Comparison of ENCODE assay signal across 21 mouse cellular contexts in genomic region chr9:112828602-112829001, GRCm38 (mm10).
DNase-seq lines count a peak whose midpoint lies in the region; ATAC-seq and TF ChIP-seq lines count a peak whose summit lies in the region.
"Had no signal": no experiment of that assay in that cellular context is flagged by ENCODE, and none has a peak within 500 bp of the region (broad histone marks: within the 10 kb centered on the region; RNA-seq: fewer than 3 reads in every experiment).

No protein-coding gene starts in this region.

- DNase-seq in left cerebral cortex, adult 2 months (ENCODE audit: extremely low spot score in 1 of 2, low spot score in 2 of 2): no peak
- DNase-seq in left cerebral cortex, postnatal 10 days (ENCODE audit: extremely low spot score in 1 of 2, low spot score in 2 of 2): no peak
- DNase-seq in Patski (ENCODE audit: low read depth, low spot score): no peak
- peak; percentile 58 for DNase-seq in adrenal gland, postnatal 14 days
- no peak for DNase-seq in cerebellum, adult 11-12 months
- DNase-seq: cerebellum, adult 8-10 months; gastrocnemius, postnatal 36 days; heart, postnatal 4 days; kidney, postnatal 36 days; left cerebral cortex, postnatal 4 days; lung, postnatal 4 days; thymus, adult 2 months; thymus, postnatal 4 days had no signal

- no peak overlapping the region for H3K4me3 ChIP-seq in left cerebral cortex, adult 2 months
- H3K4me3 ChIP-seq in myocyte: no peak overlapping the region
- no peak overlapping the region for H3K4me3 ChIP-seq in intestine, embryonic 16.5 days (ENCODE audit: low read length)
- H3K4me3 ChIP-seq: forebrain, embryonic 10.5 days; hindbrain, embryonic 15.5 days; limb, embryonic 15.5 days had no signal

- peak overlapping the region; percentile 39 for H3K4me2 ChIP-seq in myocyte (ENCODE audit: low read depth)
- no peak overlapping the region for H3K4me2 ChIP-seq in intestine, embryonic 16.5 days (ENCODE audit: low read depth, low read length)
- H3K4me2 ChIP-seq: hindbrain, embryonic 15.5 days; limb, embryonic 15.5 days had no signal

- peak; percentile 60 for ATAC-seq in Patski
- ATAC-seq in intestine, embryonic 16.5 days: no peak
- ATAC-seq: forebrain, embryonic 16.5 days; midbrain, embryonic 16.5 days had no signal

- H3K27me3 ChIP-seq in Patski (no peaks in the 10 kb centered on the region), myocyte (ENCODE audit: control insufficient read depth, insufficient read depth, insufficient read length) (no peaks in the 10 kb centered on the region)
- H3K27me3 ChIP-seq in intestine, embryonic 16.5 days (replicated peaks; ENCODE audit: control insufficient read depth, insufficient read depth, low read length): no peaks in the 10 kb centered on the region
- H3K27me3 ChIP-seq: hindbrain, embryonic 15.5 days; limb, embryonic 15.5 days had no signal

- H3K9ac ChIP-seq in intestine, embryonic 16.5 days (ENCODE audit: low read depth, low read length): no peak overlapping the region
- H3K9ac ChIP-seq: hindbrain, embryonic 15.5 days; limb, embryonic 15.5 days had no signal

- no peaks in the 10 kb centered on the region for H3K36me3 ChIP-seq in myocyte (ENCODE audit: control insufficient read depth, insufficient read depth)
- no peaks in the 10 kb centered on the region for H3K36me3 ChIP-seq in intestine, embryonic 16.5 days (ENCODE audit: control insufficient read depth, insufficient read depth, low read length)
- H3K36me3 ChIP-seq: forebrain, embryonic 10.5 days; hindbrain, embryonic 15.5 days; limb, embryonic 15.5 days had no signal

- in situ Hi-C loops in Patski (cut with MboI; ENCODE audit: low pct_unique_long_range_greater_than_20kb): no loop called here

- CTCF ChIA-PET in Patski (lab: Charles Lee): interaction anchor here (1.3 kb wide), 1 partner anchor 63 kb away, joined by 3 read pairs; no protein-coding TSS in a partner anchor

- intact Hi-C loops in left cerebral cortex, adult 2 months (cut with DNase I): loop anchor here (10.0 kb wide), 1 partner anchor 594 kb away; the partner anchor contains the start of gene Arpp21
- intact Hi-C loops in left cerebral cortex, postnatal 10 days (cut with DNase I): no loop called here

- no peaks in the 10 kb centered on the region for H3K4me1 ChIP-seq in intestine, embryonic 16.5 days (ENCODE audit: control insufficient read depth, insufficient read depth, low read length)
- H3K4me1 ChIP-seq: forebrain, embryonic 10.5 days; hindbrain, embryonic 15.5 days; limb, embryonic 15.5 days had no signal

- H3K27ac ChIP-seq in left cerebral cortex, adult 2 months: peak overlapping the region; percentile 36; the same call in 1 of the 2 replicates
- no peak overlapping the region for H3K27ac ChIP-seq in intestine, embryonic 16.5 days (ENCODE audit: low read length)
- H3K27ac ChIP-seq: forebrain, embryonic 10.5 days; hindbrain, embryonic 15.5 days; limb, embryonic 15.5 days; stomach, postnatal 0 days had no signal

- H3K79me2 ChIP-seq in myocyte (ENCODE audit: control insufficient read depth, insufficient read depth): no peaks in the 10 kb centered on the region

- H3K9me3 ChIP-seq in intestine, embryonic 16.5 days (ENCODE audit: control insufficient read depth, low read length): no peaks in the 10 kb centered on the region
- H3K9me3 ChIP-seq: forebrain, embryonic 10.5 days; hindbrain, embryonic 15.5 days; limb, embryonic 15.5 days had no signal

- no peak for TF ChIP-seq CTCF in left cerebral cortex, adult 2 months (IDR thresholded peaks at IDR 0.05)
- TF ChIP-seq CTCF in Patski (IDR thresholded peaks at IDR 0.05): no peak

- POLR2A ChIA-PET in Patski (lab: Charles Lee): no interaction called here

- WGBS in intestine, embryonic 16.5 days: 65% methylated on average over 4 of the region's 4 CpGs

- H3ac ChIP-seq in myocyte (ENCODE audit: control insufficient read depth, insufficient read length): no peak overlapping the region

- TF ChIP-seq POLR2A in myocyte (IDR thresholded peaks at IDR 0.05; ENCODE audit: insufficient read length, low read depth): no peak

TF ChIP-seq in myocyte, 11 proteins besides CTCF, POLR2A, EP300 and RAD21:
- peak; percentile 39 to 88 (median 65) for TF ChIP-seq MYOD1 (IDR thresholded peaks at IDR 0.05; ENCODE audit: control insufficient read depth in 1 of 3, insufficient read length in 2 of 3, low read depth in 2 of 3)
- no peak for TF ChIP-seq SRF (IDR thresholded peaks at IDR 0.05; ENCODE audit: control insufficient read depth, insufficient read length, low read depth)
- no peak for TF ChIP-seq CEBPB (IDR thresholded peaks at IDR 0.05; ENCODE audit: insufficient read depth, poor library complexity, severe bottlenecking)
- no peak for TF ChIP-seq MAX (IDR thresholded peaks at IDR 0.05; ENCODE audit: low read depth)
- no peak for TF ChIP-seq REST (IDR thresholded peaks at IDR 0.05; ENCODE audit: insufficient read depth, insufficient read length)
- TF ChIP-seq MYOG (IDR thresholded peaks at IDR 0.05; ENCODE audit: control insufficient read depth in 1 of 3, insufficient read depth in 1 of 3, insufficient read length in 2 of 3, low read depth in 2 of 3): peak in 2 of 3 experiments; percentile 44 to 81
- TF ChIP-seq E2F4 (IDR thresholded peaks at IDR 0.05; ENCODE audit: insufficient read depth): no peak
- peak; percentile 51 for TF ChIP-seq TCF12 (IDR thresholded peaks at IDR 0.05; ENCODE audit: insufficient read depth, poor library complexity, severe bottlenecking)
